Mouse (Mus musculus): Measurements from ENCODE around the gene Fbxw7. TPM values are rescaled to one million over a fixed set of nuclear protein-coding genes. Genes with fewer than 3 reads are reported as not detected.

Fbxw7 gene
- polyA plus RNA-seq, 1 experiment: 0.34 TPM

- TF ChIP-seq TAL1 (IDR thresholded peaks at IDR 0.05; ENCODE audit: low read length): no peak
- no peak for TF ChIP-seq GATA1 (IDR thresholded peaks at IDR 0.05; ENCODE audit: low read length)
- no peaks in the 10 kb centered on the region for H3K9me3 ChIP-seq (ENCODE audit: control insufficient read depth, low read length)
These were observed 152.3 kb downstream of the Fbxw7 start for GRCm38 (mm10) chr3:84967364-84967763.

GRCm38 (mm10) chr3:84971561-84971960 lies 156.5 kb downstream of the Fbxw7 start:
- Histone ChIP-seq H3K9me3 (ENCODE audit: control insufficient read depth, low read length) (no peaks in the 10 kb centered on the region), H3K4me1 (ENCODE audit: control insufficient read depth) (no peaks in the 10 kb centered on the region), H3K36me3 (ENCODE audit: control insufficient read depth) (peaks cover 56% of the 10 kb centered on the region), H3K27me3 (ENCODE audit: control insufficient read depth) (no peaks in the 10 kb centered on the region), H3K4me3 (replicated peaks) (no peak overlapping the region)
- no peak for TF ChIP-seq GATA1 (IDR thresholded peaks at IDR 0.05; ENCODE audit: low read length)
- TF ChIP-seq TAL1 (IDR thresholded peaks at IDR 0.05; ENCODE audit: low read length): no peak

More at GRCm38 (mm10) chr3:84967364-84967763, 152.3 kb downstream of the Fbxw7 start:
- H3K4me3 ChIP-seq (replicated peaks): no peak overlapping the region
- H3K36me3 ChIP-seq (ENCODE audit: control insufficient read depth): peaks cover 37% of the 10 kb centered on the region
- H3K27me3 ChIP-seq (ENCODE audit: control insufficient read depth): no peaks in the 10 kb centered on the region
- H3K4me1 ChIP-seq (ENCODE audit: control insufficient read depth): no peaks in the 10 kb centered on the region

GRCm38 (mm10) chr3:84972881-84973280 lies 157.8 kb downstream of the Fbxw7 start:
- no peak for TF ChIP-seq GATA1 (IDR thresholded peaks at IDR 0.05; ENCODE audit: low read length)
- no peak for TF ChIP-seq TAL1 (IDR thresholded peaks at IDR 0.05; ENCODE audit: low read length)
- no peak overlapping the region for H3K4me3 ChIP-seq (replicated peaks)
- H3K27me3 ChIP-seq (ENCODE audit: control insufficient read depth): no peaks in the 10 kb centered on the region
- peaks cover 62% of the 10 kb centered on the region for H3K36me3 ChIP-seq (ENCODE audit: control insufficient read depth)
- H3K4me1 ChIP-seq (ENCODE audit: control insufficient read depth): no peaks in the 10 kb centered on the region
- no peaks in the 10 kb centered on the region for H3K9me3 ChIP-seq (ENCODE audit: control insufficient read depth, low read length)

GRCm38 (mm10) chr3:84974193-84974592 lies 159.1 kb downstream of the Fbxw7 start:
- Histone ChIP-seq H3K4me1 (ENCODE audit: control insufficient read depth) (no peaks in the 10 kb centered on the region), H3K4me3 (replicated peaks) (no peak overlapping the region), H3K36me3 (ENCODE audit: control insufficient read depth) (peaks cover 60% of the 10 kb centered on the region), H3K27me3 (ENCODE audit: control insufficient read depth) (no peaks in the 10 kb centered on the region), H3K9me3 (ENCODE audit: control insufficient read depth, low read length) (no peaks in the 10 kb centered on the region)
- no peak for TF ChIP-seq GATA1 (IDR thresholded peaks at IDR 0.05; ENCODE audit: low read length)
- no peak for TF ChIP-seq TAL1 (IDR thresholded peaks at IDR 0.05; ENCODE audit: low read length)

GRCm38 (mm10) chr3:84978676-84979075 lies 163.6 kb downstream of the Fbxw7 start:
- H3K36me3 ChIP-seq (ENCODE audit: control insufficient read depth): peaks cover 34% of the 10 kb centered on the region
- H3K9me3 ChIP-seq (ENCODE audit: control insufficient read depth, low read length): no peaks in the 10 kb centered on the region
- TF ChIP-seq TAL1 (IDR thresholded peaks at IDR 0.05; ENCODE audit: low read length) (no peak), GATA1 (IDR thresholded peaks at IDR 0.05; ENCODE audit: low read length) (no peak)
- no peaks in the 10 kb centered on the region for H3K4me1 ChIP-seq (ENCODE audit: control insufficient read depth)
- H3K4me3 ChIP-seq (replicated peaks): no peak overlapping the region
- H3K27me3 ChIP-seq (ENCODE audit: control insufficient read depth): no peaks in the 10 kb centered on the region

GRCm38 (mm10) chr3:84980158-84980557 lies 165.1 kb downstream of the Fbxw7 start:
- Histone ChIP-seq H3K9me3 (ENCODE audit: control insufficient read depth, low read length) (no peaks in the 10 kb centered on the region), H3K36me3 (ENCODE audit: control insufficient read depth) (peaks cover 28% of the 10 kb centered on the region), H3K4me1 (ENCODE audit: control insufficient read depth) (no peaks in the 10 kb centered on the region), H3K27me3 (ENCODE audit: control insufficient read depth) (no peaks in the 10 kb centered on the region), H3K4me3 (replicated peaks) (no peak overlapping the region)
- TF ChIP-seq TAL1 (IDR thresholded peaks at IDR 0.05; ENCODE audit: low read length) (no peak), GATA1 (IDR thresholded peaks at IDR 0.05; ENCODE audit: low read length) (no peak)

GRCm38 (mm10) chr3:84982688-84983087 lies 167.6 kb downstream of the Fbxw7 start:
- peaks cover 10% of the 10 kb centered on the region for H3K36me3 ChIP-seq (ENCODE audit: control insufficient read depth)
- TF ChIP-seq GATA1 (IDR thresholded peaks at IDR 0.05; ENCODE audit: low read length): no peak
- no peak for TF ChIP-seq TAL1 (IDR thresholded peaks at IDR 0.05; ENCODE audit: low read length)
- H3K27me3 ChIP-seq (ENCODE audit: control insufficient read depth): no peaks in the 10 kb centered on the region
- no peaks in the 10 kb centered on the region for H3K9me3 ChIP-seq (ENCODE audit: control insufficient read depth, low read length)
- H3K4me1 ChIP-seq (ENCODE audit: control insufficient read depth): no peaks in the 10 kb centered on the region
- no peak overlapping the region for H3K4me3 ChIP-seq (replicated peaks)

GRCm38 (mm10) chr3:84985121-84985625 lies 170.1 kb downstream of the Fbxw7 start:
- TF ChIP-seq GATA1 (IDR thresholded peaks at IDR 0.05; ENCODE audit: low read length): no peak
- TF ChIP-seq TAL1 (IDR thresholded peaks at IDR 0.05; ENCODE audit: low read length): no peak
- H3K9me3 ChIP-seq (ENCODE audit: control insufficient read depth, low read length): no peaks in the 10 kb centered on the region
- no peaks in the 10 kb centered on the region; the same call in 1 of the 2 replicates for H3K36me3 ChIP-seq (ENCODE audit: control insufficient read depth)
- no peaks in the 10 kb centered on the region for H3K4me1 ChIP-seq (ENCODE audit: control insufficient read depth)
- H3K4me3 ChIP-seq (replicated peaks): no peak overlapping the region
- H3K27me3 ChIP-seq (ENCODE audit: control insufficient read depth): no peaks in the 10 kb centered on the region

GRCm38 (mm10) chr3:84988880-84989279 lies 173.8 kb downstream of the Fbxw7 start:
- no peaks in the 10 kb centered on the region for H3K4me1 ChIP-seq (ENCODE audit: control insufficient read depth)
- no peaks in the 10 kb centered on the region for H3K36me3 ChIP-seq (ENCODE audit: control insufficient read depth)
- H3K9me3 ChIP-seq (ENCODE audit: control insufficient read depth, low read length): no peaks in the 10 kb centered on the region
- no peak for TF ChIP-seq TAL1 (IDR thresholded peaks at IDR 0.05; ENCODE audit: low read length)
- no peak for TF ChIP-seq GATA1 (IDR thresholded peaks at IDR 0.05; ENCODE audit: low read length)
- no peak overlapping the region for H3K4me3 ChIP-seq (replicated peaks)
- H3K27me3 ChIP-seq (ENCODE audit: control insufficient read depth): no peaks in the 10 kb centered on the region

GRCm38 (mm10) chr3:85005257-85005656 lies 190.2 kb downstream of the Fbxw7 start:
- H3K4me3 ChIP-seq (replicated peaks): no peak overlapping the region
- no peaks in the 10 kb centered on the region for H3K9me3 ChIP-seq (ENCODE audit: control insufficient read depth, low read length)
- H3K36me3 ChIP-seq (ENCODE audit: control insufficient read depth): no peaks in the 10 kb centered on the region
- no peaks in the 10 kb centered on the region for H3K27me3 ChIP-seq (ENCODE audit: control insufficient read depth)
- no peak for TF ChIP-seq TAL1 (IDR thresholded peaks at IDR 0.05; ENCODE audit: low read length)
- TF ChIP-seq GATA1 (IDR thresholded peaks at IDR 0.05; ENCODE audit: low read length): no peak
- H3K4me1 ChIP-seq (ENCODE audit: control insufficient read depth): no peaks in the 10 kb centered on the region

Data from erythroblast, embryonic 14.5 days (primary cell).